Mouse (Mus musculus): Measurements from ENCODE around the gene Clip1. TPM values are rescaled to one million over a fixed set of nuclear protein-coding genes. Genes with fewer than 3 reads are reported as not detected.

Gene Clip1
- polyA plus RNA-seq, 1 experiment from 2014 or later, result 74.3 TPM

DNA sequence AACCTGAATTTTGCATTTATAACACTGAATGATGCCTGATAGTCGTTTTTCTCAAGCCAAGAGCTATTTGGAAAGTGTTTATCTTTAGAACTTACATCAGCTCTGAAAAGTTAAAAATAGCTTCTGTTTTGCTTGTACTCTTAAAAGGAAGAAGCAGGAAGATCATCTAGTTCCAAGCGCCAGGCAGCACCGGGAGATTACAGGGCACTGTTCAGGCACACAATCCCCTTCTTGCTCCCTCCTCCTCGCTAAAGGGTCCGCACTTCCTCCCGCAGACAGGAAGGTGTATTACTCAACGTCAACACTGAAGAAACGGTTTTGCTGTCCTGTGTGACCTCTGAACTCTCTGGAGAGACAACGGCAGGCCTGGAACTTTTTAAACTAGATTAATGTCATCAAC, 22.4 kb downstream of the Clip1 start:
- Histone ChIP-seq H3K9me3 (ENCODE audit: control insufficient read depth, low read length) (no peaks in the 10 kb centered on the region), H3K36me3 (ENCODE audit: control insufficient read depth, insufficient read depth, low read length) (no peaks in the 10 kb centered on the region), H3K9ac (ENCODE audit: low read depth, low read length) (no peak overlapping the region), H3K27ac (ENCODE audit: low read depth, low read length) (no peak overlapping the region), H3K27me3 (replicated peaks; ENCODE audit: control insufficient read depth, insufficient read depth, low read length) (no peaks in the 10 kb centered on the region), H3K4me1 (ENCODE audit: control insufficient read depth, insufficient read depth, low read depth, low read length) (no peaks in the 10 kb centered on the region), H3K4me3 (ENCODE audit: low read length) (no peak overlapping the region), H3K4me2 (ENCODE audit: low read length) (no peak overlapping the region)
- ATAC-seq, result no peak
- 71% methylated on average over 9 of the region's 9 CpGs for WGBS

DNA sequence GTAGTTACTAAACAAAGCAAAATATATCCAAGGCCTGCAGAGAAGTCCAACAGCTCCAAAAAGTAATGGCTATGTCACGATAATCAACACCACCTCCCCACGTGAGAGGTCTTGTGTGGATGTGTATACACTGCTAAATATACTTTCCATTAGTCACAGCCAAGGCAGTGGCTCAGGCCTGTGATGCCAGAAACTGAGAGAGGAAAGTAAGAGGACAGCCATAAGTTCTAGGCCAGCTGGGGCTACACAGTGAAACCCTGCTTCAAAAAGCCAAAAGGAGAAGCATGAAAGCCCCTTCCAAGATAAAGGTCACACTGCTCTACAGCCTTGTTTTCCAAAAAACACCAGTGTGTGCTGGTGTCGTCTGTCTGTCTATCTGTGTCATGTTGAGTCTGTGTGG, 22.8 kb downstream of the Clip1 start:
- no peak overlapping the region for H3K27ac ChIP-seq (ENCODE audit: low read depth, low read length)
- no peaks in the 10 kb centered on the region for H3K36me3 ChIP-seq (ENCODE audit: control insufficient read depth, insufficient read depth, low read length)
- no peaks in the 10 kb centered on the region for H3K9me3 ChIP-seq (ENCODE audit: control insufficient read depth, low read length)
- WGBS, result 77% methylated on average over 3 of the region's 3 CpGs
- H3K9ac ChIP-seq (ENCODE audit: low read depth, low read length), result no peak overlapping the region
- H3K4me1 ChIP-seq (ENCODE audit: control insufficient read depth, insufficient read depth, low read depth, low read length), result no peaks in the 10 kb centered on the region
- no peak overlapping the region for H3K4me3 ChIP-seq (ENCODE audit: low read length)
- no peak overlapping the region for H3K4me2 ChIP-seq (ENCODE audit: low read length)
- ATAC-seq, result no peak
- no peaks in the 10 kb centered on the region for H3K27me3 ChIP-seq (replicated peaks; ENCODE audit: control insufficient read depth, insufficient read depth, low read length)

DNA sequence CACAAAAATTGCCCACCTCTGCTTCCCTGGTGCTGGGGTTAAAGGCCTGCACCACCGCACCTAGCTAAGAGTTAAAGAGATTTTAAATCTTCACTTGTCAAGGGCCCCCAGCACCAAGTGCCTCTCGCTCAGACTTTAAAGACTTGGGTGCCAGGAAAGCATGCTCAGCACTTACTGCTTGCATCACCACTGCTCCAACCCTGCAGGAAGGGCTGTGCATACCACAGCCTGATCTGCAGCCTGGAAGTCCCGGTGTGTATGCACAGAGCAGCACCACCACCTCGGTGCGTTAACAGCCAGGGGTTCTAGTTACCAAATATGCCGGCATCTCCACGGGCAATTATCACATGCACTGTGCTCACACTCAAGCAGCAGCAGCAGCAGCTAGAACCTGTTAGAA, 26.8 kb downstream of the Clip1 start:
- ATAC-seq, result no peak
- 84% methylated on average over 7 of the region's 7 CpGs for WGBS
- H3K9me3 ChIP-seq (ENCODE audit: control insufficient read depth, low read length), result no peaks in the 10 kb centered on the region
- no peak overlapping the region for H3K27ac ChIP-seq (ENCODE audit: low read depth, low read length)
- H3K9ac ChIP-seq (ENCODE audit: low read depth, low read length), result no peak overlapping the region
- peaks cover 12% of the 10 kb centered on the region for H3K36me3 ChIP-seq (ENCODE audit: control insufficient read depth, insufficient read depth, low read length)
- no peak overlapping the region for H3K4me2 ChIP-seq (ENCODE audit: low read length)
- H3K4me1 ChIP-seq (ENCODE audit: control insufficient read depth, insufficient read depth, low read depth, low read length), result no peaks in the 10 kb centered on the region
- no peak overlapping the region for H3K4me3 ChIP-seq (ENCODE audit: low read length)
- no peaks in the 10 kb centered on the region for H3K27me3 ChIP-seq (replicated peaks; ENCODE audit: control insufficient read depth, insufficient read depth, low read length)

GRCm38 (mm10) chr5:123654937-123655336, 29.5 kb downstream of the Clip1 start:
- Histone ChIP-seq H3K36me3 (ENCODE audit: control insufficient read depth, insufficient read depth, low read length) (peaks cover 12% of the 10 kb centered on the region), H3K4me1 (ENCODE audit: control insufficient read depth, insufficient read depth, low read depth, low read length) (no peaks in the 10 kb centered on the region), H3K27ac (ENCODE audit: low read depth, low read length) (no peak overlapping the region), H3K9ac (ENCODE audit: low read depth, low read length) (no peak overlapping the region), H3K27me3 (replicated peaks; ENCODE audit: control insufficient read depth, insufficient read depth, low read length) (no peaks in the 10 kb centered on the region), H3K4me2 (ENCODE audit: low read length) (no peak overlapping the region), H3K4me3 (ENCODE audit: low read length) (no peak overlapping the region), H3K9me3 (ENCODE audit: control insufficient read depth, low read length) (no peaks in the 10 kb centered on the region)
- 41% methylated on average over 5 of the region's 5 CpGs for WGBS
- ATAC-seq, result no peak

GRCm38 (mm10) chr5:123653287-123653801, 31.1 kb downstream of the Clip1 start:
- Histone ChIP-seq H3K9ac (ENCODE audit: low read depth, low read length) (no peak overlapping the region), H3K27me3 (replicated peaks; ENCODE audit: control insufficient read depth, insufficient read depth, low read length) (no peaks in the 10 kb centered on the region), H3K4me3 (ENCODE audit: low read length) (no peak overlapping the region), H3K27ac (ENCODE audit: low read depth, low read length) (no peak overlapping the region), H3K4me2 (ENCODE audit: low read length) (no peak overlapping the region), H3K4me1 (ENCODE audit: control insufficient read depth, insufficient read depth, low read depth, low read length) (no peaks in the 10 kb centered on the region), H3K9me3 (ENCODE audit: control insufficient read depth, low read length) (no peaks in the 10 kb centered on the region), H3K36me3 (ENCODE audit: control insufficient read depth, insufficient read depth, low read length) (peaks cover 12% of the 10 kb centered on the region)
- no peak for ATAC-seq
- WGBS, result 90% methylated on average over 10 of the region's 11 CpGs

- Histone ChIP-seq H3K9ac (ENCODE audit: low read depth, low read length) (no peak overlapping the region), H3K9me3 (ENCODE audit: control insufficient read depth, low read length) (no peaks in the 10 kb centered on the region), H3K27me3 (replicated peaks; ENCODE audit: control insufficient read depth, insufficient read depth, low read length) (no peaks in the 10 kb centered on the region), H3K36me3 (ENCODE audit: control insufficient read depth, insufficient read depth, low read length) (peaks cover 18% of the 10 kb centered on the region), H3K4me2 (ENCODE audit: low read length) (no peak overlapping the region), H3K4me1 (ENCODE audit: control insufficient read depth, insufficient read depth, low read depth, low read length) (no peaks in the 10 kb centered on the region), H3K27ac (ENCODE audit: low read depth, low read length) (no peak overlapping the region), H3K4me3 (ENCODE audit: low read length) (no peak overlapping the region)
- no peak for ATAC-seq
- WGBS, result 80% methylated on average over 2 of the region's 2 CpGs
These were observed 33.6 kb downstream of the Clip1 start for GRCm38 (mm10) chr5:123650825-123651224.

DNA sequence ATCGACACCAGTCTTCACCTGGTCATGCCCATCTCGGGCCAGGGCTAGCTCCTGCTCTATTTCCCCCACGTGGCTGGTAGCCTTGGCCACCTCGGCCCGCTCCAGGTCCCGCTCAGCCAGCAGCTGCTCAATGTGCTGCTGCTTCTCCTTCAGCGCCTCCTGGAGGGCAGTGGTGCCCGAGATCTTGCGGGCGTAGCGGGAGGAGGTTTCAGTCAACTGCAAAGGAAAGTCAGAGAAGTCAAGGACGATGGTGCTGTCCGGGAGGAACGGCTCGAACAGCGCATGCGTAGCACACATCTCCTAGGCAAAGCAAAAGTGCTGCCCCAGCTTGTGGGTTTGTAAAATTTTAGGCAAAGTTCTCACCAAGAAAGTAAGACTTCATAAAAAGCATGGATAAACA, 42.0 kb downstream of the Clip1 start:
- no peak overlapping the region for H3K4me2 ChIP-seq (ENCODE audit: low read length)
- ATAC-seq, result no peak
- 95% methylated on average over 17 of the region's 17 CpGs for WGBS
- H3K9ac ChIP-seq (ENCODE audit: low read depth, low read length), result no peak overlapping the region
- H3K36me3 ChIP-seq (ENCODE audit: control insufficient read depth, insufficient read depth, low read length), result peaks cover 20% of the 10 kb centered on the region
- no peaks in the 10 kb centered on the region for H3K27me3 ChIP-seq (replicated peaks; ENCODE audit: control insufficient read depth, insufficient read depth, low read length)
- H3K4me3 ChIP-seq (ENCODE audit: low read length), result no peak overlapping the region
- no peak overlapping the region for H3K27ac ChIP-seq (ENCODE audit: low read depth, low read length)
- H3K4me1 ChIP-seq (ENCODE audit: control insufficient read depth, insufficient read depth, low read depth, low read length), result no peaks in the 10 kb centered on the region
- H3K9me3 ChIP-seq (ENCODE audit: control insufficient read depth, low read length), result no peaks in the 10 kb centered on the region

- 92% methylated on average over 7 of the region's 7 CpGs for WGBS
- no peak overlapping the region for H3K4me2 ChIP-seq (ENCODE audit: low read length)
- peaks cover 23% of the 10 kb centered on the region for H3K36me3 ChIP-seq (ENCODE audit: control insufficient read depth, insufficient read depth, low read length)
- H3K27ac ChIP-seq (ENCODE audit: low read depth, low read length), result no peak overlapping the region
- H3K4me1 ChIP-seq (ENCODE audit: control insufficient read depth, insufficient read depth, low read depth, low read length), result no peaks in the 10 kb centered on the region
- no peaks in the 10 kb centered on the region for H3K27me3 ChIP-seq (replicated peaks; ENCODE audit: control insufficient read depth, insufficient read depth, low read length)
- no peak for ATAC-seq
- H3K9me3 ChIP-seq (ENCODE audit: control insufficient read depth, low read length), result no peaks in the 10 kb centered on the region
- no peak overlapping the region for H3K4me3 ChIP-seq (ENCODE audit: low read length)
- no peak overlapping the region for H3K9ac ChIP-seq (ENCODE audit: low read depth, low read length)
These were observed 43.0 kb downstream of the Clip1 start for GRCm38 (mm10) chr5:123641259-123641900.

GRCm38 (mm10) chr5:123640181-123640580, 44.2 kb downstream of the Clip1 start:
- Histone ChIP-seq H3K27ac (ENCODE audit: low read depth, low read length) (no peak overlapping the region), H3K9me3 (ENCODE audit: control insufficient read depth, low read length) (no peaks in the 10 kb centered on the region), H3K4me1 (ENCODE audit: control insufficient read depth, insufficient read depth, low read depth, low read length) (no peaks in the 10 kb centered on the region), H3K4me3 (ENCODE audit: low read length) (no peak overlapping the region), H3K4me2 (ENCODE audit: low read length) (no peak overlapping the region), H3K36me3 (ENCODE audit: control insufficient read depth, insufficient read depth, low read length) (peaks cover 23% of the 10 kb centered on the region), H3K9ac (ENCODE audit: low read depth, low read length) (no peak overlapping the region), H3K27me3 (replicated peaks; ENCODE audit: control insufficient read depth, insufficient read depth, low read length) (no peaks in the 10 kb centered on the region)
- 88% methylated on average over 9 of the region's 9 CpGs for WGBS
- no peak for ATAC-seq

All from hindbrain, embryonic 16.5 days (tissue).